Mouse (Mus musculus) brain, embryonic 14.5 days (tissue): ENCODE data around the gene Ston1.

Experiments
- CTCF ChIP-seq: fragments of 200-500 bp; IDR thresholded peaks from 2 replicates; pipeline ENCODE4 v1.5.1; 2012; ENCODE audit warnings: inconsistent platforms, mild to moderate bottlenecking, moderate library complexity, borderline replicate concordance; ENCODE audit not compliant: insufficient read depth, insufficient read length; ENCODE audit errors: extremely low read depth
- POLR2A ChIP-seq: fragments of 200-500 bp; IDR thresholded peaks from 2 replicates; pipeline ENCODE4 v1.6.1; 2012; ENCODE audit warnings: mild to moderate bottlenecking, inconsistent platforms, borderline replicate concordance; ENCODE audit not compliant: poor library complexity, insufficient read depth, insufficient read length, severe bottlenecking; ENCODE audit errors: extremely low read depth

- TF ChIP-seq CTCF (no peak), POLR2A (no peak)
Measured at GRCm38 (mm10) chr17:88706231-88706649, 108.8 kb downstream of the Ston1 start.
